Mouse (Mus musculus) right cerebral cortex, postnatal 4 days (tissue): Measurements from ENCODE around the gene Tnfrsf18.

Experiments
- DNase-seq: peaks from one replicate; pipeline ENCODE4 v3.0.0-alpha.2; 2022

Gene Tnfrsf18

DNA sequence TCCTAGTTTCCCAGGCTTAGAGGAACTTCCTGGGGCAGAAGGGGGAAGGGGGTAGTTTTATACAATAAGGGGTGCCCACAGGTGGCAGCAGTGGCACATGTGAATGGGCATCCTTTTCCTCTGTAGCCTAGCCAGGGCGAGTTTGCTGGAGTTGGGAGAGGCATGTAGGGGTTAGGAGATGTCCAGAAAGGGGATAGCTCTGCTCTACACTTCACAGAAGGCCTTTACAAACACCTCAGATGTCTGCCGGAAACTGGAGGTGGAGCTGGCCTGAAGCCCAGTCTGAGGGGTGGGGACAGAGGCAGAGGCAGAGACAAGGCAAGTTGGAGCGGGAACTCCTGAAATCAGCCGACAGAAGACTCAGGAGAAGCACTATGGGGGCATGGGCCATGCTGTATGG is at the start of gene Tnfrsf18:
Gene Tnfrsf18, plus strand, starts transcription at position 152 of the 400 bp plus-strand sequence.
- no peak for DNase-seq

DNA sequence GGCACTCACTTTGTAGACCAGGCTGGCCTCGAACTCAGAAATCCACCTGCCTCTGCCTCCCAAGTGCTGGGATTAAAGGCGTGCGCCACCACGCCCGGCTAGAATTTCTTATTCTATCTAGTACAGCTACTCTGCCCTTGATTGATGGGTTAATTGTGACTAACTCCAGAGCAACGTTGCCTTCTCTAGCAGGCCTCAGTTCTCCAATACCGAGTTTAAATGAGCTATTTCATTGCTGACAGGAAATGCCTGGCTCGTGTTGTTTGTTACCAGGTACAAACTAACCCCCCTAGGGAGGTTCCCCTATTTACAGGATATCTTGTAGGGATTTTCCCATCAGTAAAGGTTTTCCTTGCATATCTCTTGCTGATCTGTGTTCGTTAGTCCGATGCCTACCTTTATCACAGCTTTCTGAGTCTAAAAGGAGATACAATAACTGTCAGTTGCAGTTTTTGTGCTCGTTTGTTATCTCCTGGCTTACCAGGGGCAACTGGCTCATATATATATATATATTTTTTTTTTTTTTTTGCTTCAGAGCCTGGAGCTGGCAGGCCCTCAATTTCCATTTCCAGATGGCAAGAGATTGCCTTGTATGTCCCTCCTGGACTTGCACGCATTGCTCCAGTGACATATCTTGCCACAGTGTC is 44.4 kb upstream of the Tnfrsf18 start:
- no peak for DNase-seq

GRCm38 (mm10) chr4:155983788-155984187 is 42.2 kb upstream of the Tnfrsf18 start:
- DNase-seq: no peak

- no peak for DNase-seq
Measured at GRCm38 (mm10) chr4:155991211-155991907, 34.6 kb upstream of the Tnfrsf18 start.

- DNase-seq: no peak
Measured at GRCm38 (mm10) chr4:155991908-155992230, 34.1 kb upstream of the Tnfrsf18 start.

- DNase-seq: peak; percentile 83
Measured at GRCm38 (mm10) chr4:155992241-155992905, 33.6 kb upstream of the Tnfrsf18 start, which contains the start of the genes B3galt6 and Sdf4. B3galt6 (minus strand) TSS chr4:155992649. Sdf4 (plus strand) TSS chr4:155992872.

DNA sequence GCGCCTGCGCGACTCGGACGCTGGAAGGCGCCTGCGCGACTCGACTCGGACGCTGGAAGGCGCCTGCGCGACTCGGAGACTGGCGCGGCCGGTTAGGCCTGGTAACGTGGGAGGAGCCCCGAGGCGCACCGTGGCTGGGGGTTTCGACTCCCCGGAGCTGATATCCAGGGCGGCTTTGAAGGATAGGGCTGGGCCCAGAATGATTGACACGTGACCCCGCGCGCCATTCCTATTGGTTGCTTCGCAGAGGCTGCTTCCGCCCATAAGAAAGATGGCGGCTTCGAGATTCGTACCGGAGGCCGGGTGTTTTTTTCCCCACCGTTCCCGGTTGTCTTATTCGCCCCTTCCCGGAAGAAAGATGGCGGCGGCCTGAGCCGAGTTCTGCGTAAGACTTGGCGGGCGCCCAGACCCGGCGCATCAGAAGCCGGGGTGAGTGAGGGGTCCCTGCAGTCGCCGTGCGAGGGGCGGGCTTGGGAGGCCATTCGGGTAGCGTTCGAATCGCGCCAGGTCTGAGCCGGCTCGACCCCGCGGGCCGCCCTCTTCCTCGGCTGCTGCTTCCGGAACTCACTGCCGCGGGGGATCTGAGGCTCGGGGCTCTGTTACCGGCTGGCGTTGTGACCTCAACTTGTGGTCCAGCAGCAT is 32.9 kb upstream of the Tnfrsf18 start:
- DNase-seq: peak; percentile 95

- no peak for DNase-seq
Measured at GRCm38 (mm10) chr4:155993606-155994005, 32.4 kb upstream of the Tnfrsf18 start.

DNA sequence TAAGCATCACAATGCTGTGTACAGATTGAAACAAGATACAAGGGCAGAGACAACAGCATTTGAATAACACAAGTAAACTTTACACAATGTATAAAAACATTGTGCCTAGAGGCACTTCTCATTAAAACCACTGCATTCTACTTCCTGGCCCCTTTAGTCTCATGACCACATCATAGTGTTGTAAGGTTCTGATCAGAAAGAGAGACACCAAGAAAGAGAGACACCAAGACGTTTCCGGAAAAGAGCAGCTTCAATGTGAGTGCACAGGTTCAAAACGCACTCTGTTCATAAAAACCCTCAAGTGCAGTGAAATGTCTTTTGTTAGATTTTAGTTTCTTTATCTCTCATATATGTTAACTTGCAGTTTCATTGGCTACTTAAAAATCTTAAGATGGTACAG is 21.9 kb upstream of the Tnfrsf18 start:
- DNase-seq: no peak

GRCm38 (mm10) chr4:156008369-156008768 is 17.6 kb upstream of the Tnfrsf18 start:
- DNase-seq: no peak

DNA sequence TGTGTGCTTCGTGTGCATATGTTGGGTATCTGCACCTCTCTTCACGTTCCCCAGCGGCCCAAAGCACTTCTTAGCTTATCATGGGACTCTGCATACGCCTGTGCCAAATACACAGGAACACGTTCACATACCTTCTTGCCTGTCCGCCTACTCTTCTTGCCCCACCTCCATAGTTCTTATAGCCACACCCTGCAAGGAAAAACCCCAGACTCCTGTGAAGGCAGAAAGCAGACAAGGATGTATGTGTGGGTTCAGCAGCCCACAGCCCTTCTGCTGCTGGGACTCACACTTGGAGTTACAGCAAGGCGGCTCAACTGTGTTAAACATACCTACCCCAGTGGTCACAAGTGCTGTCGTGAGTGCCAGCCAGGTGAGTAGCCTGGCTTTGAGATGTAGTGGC is 12.3 kb upstream of the Tnfrsf18 start, which contains the start of gene Tnfrsf4:
Gene Tnfrsf4, plus strand, starts transcription at position 207 of the 400 bp plus-strand sequence.
- no peak for DNase-seq

- DNase-seq: no peak
Measured at GRCm38 (mm10) chr4:156014436-156014835, 11.5 kb upstream of the Tnfrsf18 start.

DNA sequence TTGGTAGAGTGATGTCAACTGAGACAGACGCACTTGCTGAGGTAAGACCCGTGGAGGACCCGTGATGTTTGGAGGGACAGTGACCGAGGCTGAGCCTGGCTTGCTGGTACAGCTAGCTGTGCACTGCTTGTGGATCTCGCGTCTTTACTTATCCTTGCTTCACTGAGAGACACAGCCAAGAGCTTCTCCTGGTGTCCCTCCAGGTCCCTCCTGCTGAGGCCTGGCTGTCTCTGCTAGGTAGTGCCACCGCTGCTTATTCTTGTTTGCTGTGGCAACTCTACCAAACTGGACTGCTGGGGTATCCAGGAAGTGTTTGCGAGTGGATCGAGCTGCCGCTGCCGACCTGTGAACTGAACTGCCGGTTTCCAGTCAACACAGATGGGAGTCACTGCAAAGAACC is 6.2 kb upstream of the Tnfrsf18 start:
- no peak for DNase-seq

GRCm38 (mm10) chr4:156021381-156021780 is 4.6 kb upstream of the Tnfrsf18 start:
- no peak for DNase-seq

- DNase-seq: no peak
Measured at GRCm38 (mm10) chr4:156021942-156022419, 4.0 kb upstream of the Tnfrsf18 start.

- no peak for DNase-seq
Measured at GRCm38 (mm10) chr4:156023520-156023919, 2.4 kb upstream of the Tnfrsf18 start.

DNA sequence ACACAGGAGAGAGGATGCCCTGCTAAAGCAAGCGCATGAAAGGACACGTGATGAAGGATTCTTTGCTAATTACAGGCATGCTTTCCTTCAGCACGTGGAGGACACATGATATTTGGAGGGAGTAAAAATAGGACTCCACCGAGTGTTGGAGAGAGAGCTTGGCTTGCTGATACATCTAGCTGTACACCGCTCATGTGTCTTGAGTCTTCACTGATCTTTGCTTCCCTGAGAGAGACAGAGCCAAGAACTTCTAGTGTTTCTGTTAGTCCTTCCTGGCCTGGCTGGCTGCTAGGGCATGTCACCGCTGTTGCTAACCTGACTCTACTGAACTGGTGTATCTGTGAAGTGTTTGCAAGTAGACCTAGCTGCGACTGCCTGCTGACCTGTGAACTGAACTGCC is 1.8 kb upstream of the Tnfrsf18 start:
- DNase-seq: no peak

GRCm38 (mm10) chr4:156028580-156028979 is 2.6 kb downstream of the Tnfrsf18 start:
- no peak for DNase-seq

DNA sequence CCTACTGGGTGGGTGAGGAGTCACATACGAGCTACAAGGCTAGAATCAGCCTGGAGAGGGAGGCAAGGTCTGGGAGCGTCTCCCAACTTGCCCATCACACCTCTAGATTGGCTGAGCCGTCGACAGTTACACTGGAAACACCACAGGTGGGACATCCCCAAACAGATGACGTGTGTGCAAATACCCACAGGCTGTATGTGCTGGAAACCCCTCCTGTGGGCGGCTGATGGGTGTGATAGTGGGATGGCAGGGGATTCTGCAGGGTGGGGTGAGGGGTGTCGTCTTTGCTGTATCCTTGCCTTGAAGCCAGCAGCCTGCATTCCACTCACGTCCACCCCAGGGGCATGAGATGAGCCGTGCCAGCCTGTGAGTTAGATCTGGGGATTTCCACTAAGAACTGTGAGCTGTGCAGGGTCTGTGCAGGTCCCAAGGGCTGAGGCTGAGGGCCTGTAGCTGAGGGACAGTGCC is 4.7 kb downstream of the Tnfrsf18 start:
- DNase-seq: no peak

DNA sequence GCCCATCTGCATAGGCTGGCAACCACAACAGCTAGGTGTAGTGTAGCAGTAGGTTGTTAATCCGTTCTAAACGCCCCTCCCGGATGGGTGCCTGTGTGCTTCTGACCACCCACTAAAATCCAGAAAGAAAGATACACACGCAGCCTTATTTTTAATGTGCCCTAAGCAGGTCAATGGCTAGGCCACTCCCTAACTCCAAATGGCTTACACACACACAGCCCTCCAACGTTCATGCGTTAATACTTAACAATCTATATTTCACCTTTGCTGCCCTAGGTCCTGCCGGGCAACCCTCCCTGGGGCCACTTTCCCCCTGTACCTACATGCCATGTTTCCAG is 5.3 kb downstream of the Tnfrsf18 start:
- DNase-seq: no peak

DNA sequence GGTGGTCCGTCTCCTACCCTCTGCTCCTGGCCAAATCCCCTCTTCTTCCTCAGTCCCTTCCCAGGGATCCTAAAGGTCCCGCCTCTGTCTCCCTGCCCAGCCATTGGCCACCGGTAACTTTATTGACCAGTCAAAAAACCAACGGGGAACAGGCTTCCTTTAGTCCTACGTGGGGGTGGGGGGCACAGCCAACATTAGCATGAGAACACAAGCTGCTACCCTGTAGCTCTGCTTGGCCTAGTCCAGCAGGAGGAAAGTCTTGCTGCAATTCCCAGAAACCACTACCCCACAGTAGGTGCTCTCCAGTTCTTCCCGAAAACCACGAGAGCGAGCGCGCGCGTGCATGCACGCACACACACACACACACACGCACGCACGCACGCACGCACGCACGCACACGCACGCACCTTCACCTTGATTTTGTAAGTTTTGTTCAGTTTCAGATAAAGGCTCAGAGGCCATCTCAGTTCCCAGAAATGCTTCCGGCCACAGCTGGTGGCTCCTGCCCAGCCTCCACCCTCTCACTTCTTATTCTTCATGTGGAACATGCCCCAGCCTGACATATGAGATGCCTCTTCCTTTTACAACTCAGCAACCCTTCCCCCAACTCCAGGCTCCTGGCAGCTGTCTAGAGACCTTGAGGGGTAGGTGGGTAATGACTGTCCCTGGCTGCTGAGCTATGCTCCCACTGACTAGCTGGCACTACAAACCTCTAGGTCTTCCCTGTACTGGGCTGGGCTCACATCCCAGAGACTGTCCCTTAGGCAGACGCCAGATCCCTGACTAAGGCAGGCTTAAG is 5.8 kb downstream of the Tnfrsf18 start:
- peak; percentile 71 for DNase-seq

- DNase-seq: no peak
Measured at GRCm38 (mm10) chr4:156032856-156033255, 6.9 kb downstream of the Tnfrsf18 start.
